Mouse (Mus musculus) left cerebral cortex, adult 8-10 months (tissue): ENCODE results near the gene Tpm4. TPM values are rescaled to one million over a fixed set of nuclear protein-coding genes. Genes with fewer than 3 reads are reported as not detected.
A peak's percentile ranks its signal among the peaks of the same experiment; 100 is the strongest.
"Not testable (repeated sequence)": the region's sequence is repeated elsewhere in the genome, so short reads cannot be mapped to it uniquely, and the experiment has no call there.

Experiments used
- DNase-seq, 2 experiments: peaks; one replicate each; pipeline ENCODE4 v3.0.0; 2022; ENCODE audit warnings: low spot score in 2 of 2
- total RNA-seq, 4 experiments: library from RNA; stranded (reverse); gene quantifications; 2 replicates each; pipeline ENCODE4 v1.2.4; 2022

Tpm4 gene
- total RNA-seq, result 10 to 100 TPM; 24.2 to 31.4 (median 26.1) TPM

- DNase-seq, result peak in 1 of 2 experiments; percentile 20
These were observed at the start of gene Tpm4 for GRCm38 (mm10) chr8:72134756-72135445. Gene Tpm4, plus strand, starts transcription at chr8:72134975.

- not testable (repeated sequence) for DNase-seq
These were observed 47.2 kb upstream of the Tpm4 start for GRCm38 (mm10) chr8:72087611-72088010.

GRCm38 (mm10) chr8:72096721-72097120 is 38.1 kb upstream of the Tpm4 start:
- not testable (repeated sequence) for DNase-seq

GRCm38 (mm10) chr8:72099377-72100103 is 35.2 kb upstream of the Tpm4 start:
- not testable (repeated sequence) for DNase-seq

- no peak for DNase-seq
These were observed 29.6 kb upstream of the Tpm4 start for GRCm38 (mm10) chr8:72105165-72105564.

- DNase-seq, result no peak
These were observed 28.0 kb upstream of the Tpm4 start, which contains the start of gene Olfr374 for GRCm38 (mm10) chr8:72106740-72107139. Gene Olfr374, plus strand, starts transcription at chr8:72107040.

GRCm38 (mm10) chr8:72110876-72111275 is 23.9 kb upstream of the Tpm4 start:
- DNase-seq, result no peak

- no peak for DNase-seq
These were observed 22.3 kb upstream of the Tpm4 start for GRCm38 (mm10) chr8:72112486-72112885.

- DNase-seq, result no peak
These were observed 19.6 kb upstream of the Tpm4 start for GRCm38 (mm10) chr8:72115202-72115601.

GRCm38 (mm10) chr8:72118616-72119015 is 16.2 kb upstream of the Tpm4 start:
- DNase-seq, result no peak

- not testable (repeated sequence) for DNase-seq
These were observed 13.3 kb upstream of the Tpm4 start for GRCm38 (mm10) chr8:72121486-72121885.

- no peak for DNase-seq
These were observed 12.8 kb upstream of the Tpm4 start for GRCm38 (mm10) chr8:72121997-72122396.

- no peak for DNase-seq
These were observed 6.9 kb upstream of the Tpm4 start for GRCm38 (mm10) chr8:72127834-72128233.

- no peak for DNase-seq
These were observed 3.5 kb upstream of the Tpm4 start for GRCm38 (mm10) chr8:72131251-72131650.

GRCm38 (mm10) chr8:72131901-72132300 is 2.9 kb upstream of the Tpm4 start:
- DNase-seq, result no peak

- DNase-seq, result no peak
These were observed 2.4 kb upstream of the Tpm4 start for GRCm38 (mm10) chr8:72132417-72132816.

GRCm38 (mm10) chr8:72132891-72133290 is 1.9 kb upstream of the Tpm4 start:
- no peak for DNase-seq

GRCm38 (mm10) chr8:72133507-72133906 is 1.3 kb upstream of the Tpm4 start:
- no peak for DNase-seq

GRCm38 (mm10) chr8:72135446-72136301 is 899 bp downstream of the Tpm4 start:
- DNase-seq, result no peak

- DNase-seq, result no peak
These were observed 1.7 kb downstream of the Tpm4 start for GRCm38 (mm10) chr8:72136302-72136978.

- DNase-seq, result no peak
These were observed 2.7 kb downstream of the Tpm4 start for GRCm38 (mm10) chr8:72137431-72137830.
